In the genomic region with DNA sequence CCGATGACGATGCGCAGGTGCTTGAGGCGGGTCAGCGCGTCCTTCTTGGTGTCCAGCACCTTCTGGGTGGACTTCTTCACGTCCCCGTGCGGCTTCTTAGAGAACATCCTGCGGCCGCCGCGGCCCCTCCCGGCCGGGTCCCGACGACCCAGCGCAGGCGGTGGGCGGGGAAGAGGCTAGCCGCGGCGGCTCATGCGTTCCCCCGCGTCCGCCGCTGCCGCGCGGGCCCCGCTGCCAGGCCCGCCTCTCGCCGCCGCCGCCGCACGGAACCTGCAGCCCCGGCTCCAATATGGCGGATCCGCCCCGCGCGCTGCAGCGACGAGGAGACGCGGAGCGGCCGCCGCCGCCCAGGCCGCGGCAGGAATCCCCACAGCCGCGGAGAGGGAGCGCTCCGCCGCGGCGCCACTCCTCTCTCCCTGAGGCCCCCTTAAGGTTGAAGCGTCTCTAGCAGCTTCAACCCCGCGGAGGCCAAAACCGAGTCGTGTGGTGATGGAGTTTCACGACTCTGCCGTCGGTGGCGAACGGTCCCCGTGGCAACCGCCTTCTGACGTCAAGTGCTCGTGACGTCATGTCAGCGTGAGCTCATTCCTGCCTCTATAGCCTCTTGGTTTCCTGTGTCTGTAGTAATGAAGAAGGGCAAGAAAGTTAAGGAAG, we compare ENCODE assay signal across 8 mouse cellular contexts. TPM values are rescaled to one million over a fixed set of nuclear protein-coding genes. Genes with fewer than 3 reads are reported as not detected.
DNase-seq lines count a peak whose midpoint lies in the region; ATAC-seq and TF ChIP-seq lines count a peak whose summit lies in the region.

TSS of gene Ralgapa1 (minus strand) at position 507 of the 654 bp plus-strand sequence.

- H3K4me1 ChIP-seq in hindbrain, embryonic 10.5 days (replicated peaks): peaks cover 17% of the 10 kb centered on the region
- peaks cover 2% of the 10 kb centered on the region; the same call in 1 of the 2 replicates for H3K4me1 ChIP-seq in lung, postnatal 0 days (ENCODE audit: insufficient read depth, low read depth, low read length)

- H3K27ac ChIP-seq in hindbrain, embryonic 10.5 days: peak within 1 kb of the TSS; percentile 96
- H3K27ac ChIP-seq in lung, postnatal 0 days (ENCODE audit: low read length): peak within 1 kb of the TSS; percentile 94

- peak; percentile 76 for DNase-seq in MEL-GATA-1-ER (ENCODE audit: extremely low read depth, low read depth)
- DNase-seq in cerebellum, adult 8-10 months: peak; percentile 78
- DNase-seq in hindbrain, embryonic 10.5 days (ENCODE audit: low spot score): peak; percentile 93
- peak; percentile 88 for DNase-seq in layer of hippocampus, adult 9-11 months
- DNase-seq in lung, postnatal 0 days (ENCODE audit: low spot score): peak; percentile 96
- peak; percentile 84 for DNase-seq in ovary, postnatal 14 days (ENCODE audit: low spot score)
- peak; percentile 91 for DNase-seq in thymus, postnatal 14 days

- TF ChIP-seq EP300 in lung, postnatal 0 days (IDR thresholded peaks at IDR 0.05): no peak; the same call in 1 of the 2 replicates

- 0 out of 2 replicates have a peak, but pooled peaks cover 4% of the 10 kb centered on the region for H3K36me3 ChIP-seq in hindbrain, embryonic 10.5 days
- H3K36me3 ChIP-seq in lung, postnatal 0 days (ENCODE audit: insufficient read depth, low read length): no peaks in the 10 kb centered on the region

- no peaks in the 10 kb centered on the region for H3K27me3 ChIP-seq in hindbrain, embryonic 10.5 days (ENCODE audit: insufficient read depth, poor library complexity, severe bottlenecking)
- no peaks in the 10 kb centered on the region for H3K27me3 ChIP-seq in lung, postnatal 0 days (replicated peaks; ENCODE audit: insufficient read depth, low read length)

- peak within 1 kb of the TSS; percentile 74 for H3K4me2 ChIP-seq in lung, postnatal 0 days (replicated peaks; ENCODE audit: low read depth, low read length)

- under 1% methylated on average over 78 of the region's 78 CpGs for WGBS in hindbrain, embryonic 10.5 days
- under 1% methylated on average over 50 of the region's 78 CpGs for WGBS in lung, postnatal 0 days

- peak within 1 kb of the TSS; percentile 83 for H3K9ac ChIP-seq in lung, postnatal 0 days (replicated peaks; ENCODE audit: low read depth)

- peak; percentile 91 for ATAC-seq in frontal cortex, adult (ENCODE audit: low TSS enrichment)
- peak; percentile 95 for ATAC-seq in lung, postnatal 0 days

- H3K4me3 ChIP-seq in hindbrain, embryonic 10.5 days: peak within 1 kb of the TSS; percentile 90
- H3K4me3 ChIP-seq in lung, postnatal 0 days (ENCODE audit: low read depth, low read length): peak within 1 kb of the TSS; percentile 95

- peak; percentile 64 for TF ChIP-seq CTCF in lung, postnatal 0 days (IDR thresholded peaks at IDR 0.05)

- H3K9me3 ChIP-seq in hindbrain, embryonic 10.5 days: no peaks in the 10 kb centered on the region
- no peaks in the 10 kb centered on the region for H3K9me3 ChIP-seq in lung, postnatal 0 days (ENCODE audit: low read length)

RNA-seq across cellular contexts. Expression of gene Ralgapa1, which starts in this region (rescaled TPM):
- 11.0 and 11.7 TPM in 2 replicates for polyA plus RNA-seq in hindbrain, embryonic 10.5 days (2016; fragmentation: Nextera tagmentation; extraction: Ambion mirVana)
- 10.9 and 13.3 TPM in 2 replicates for polyA plus RNA-seq in lung, postnatal 0 days (2015; fragmentation: Nextera tagmentation; extraction: Ambion mirVana)

Comparison
In these comparisons a context has a peak if more than half of its experiments do, and no peak if none do; other contexts are left out.
1. Peak in every context shown above with its lines: DNase-seq, ATAC-seq, H3K4me3 ChIP-seq and H3K27ac ChIP-seq.